Mouse (Mus musculus): Measurements from ENCODE around the gene Maoa. TPM values are rescaled to one million over a fixed set of nuclear protein-coding genes. Genes with fewer than 3 reads are reported as not detected.

Maoa gene
- total RNA-seq (2023) = under 1 TPM in 1 of 2 experiments, not detected in 1; 0.18 TPM

DNA sequence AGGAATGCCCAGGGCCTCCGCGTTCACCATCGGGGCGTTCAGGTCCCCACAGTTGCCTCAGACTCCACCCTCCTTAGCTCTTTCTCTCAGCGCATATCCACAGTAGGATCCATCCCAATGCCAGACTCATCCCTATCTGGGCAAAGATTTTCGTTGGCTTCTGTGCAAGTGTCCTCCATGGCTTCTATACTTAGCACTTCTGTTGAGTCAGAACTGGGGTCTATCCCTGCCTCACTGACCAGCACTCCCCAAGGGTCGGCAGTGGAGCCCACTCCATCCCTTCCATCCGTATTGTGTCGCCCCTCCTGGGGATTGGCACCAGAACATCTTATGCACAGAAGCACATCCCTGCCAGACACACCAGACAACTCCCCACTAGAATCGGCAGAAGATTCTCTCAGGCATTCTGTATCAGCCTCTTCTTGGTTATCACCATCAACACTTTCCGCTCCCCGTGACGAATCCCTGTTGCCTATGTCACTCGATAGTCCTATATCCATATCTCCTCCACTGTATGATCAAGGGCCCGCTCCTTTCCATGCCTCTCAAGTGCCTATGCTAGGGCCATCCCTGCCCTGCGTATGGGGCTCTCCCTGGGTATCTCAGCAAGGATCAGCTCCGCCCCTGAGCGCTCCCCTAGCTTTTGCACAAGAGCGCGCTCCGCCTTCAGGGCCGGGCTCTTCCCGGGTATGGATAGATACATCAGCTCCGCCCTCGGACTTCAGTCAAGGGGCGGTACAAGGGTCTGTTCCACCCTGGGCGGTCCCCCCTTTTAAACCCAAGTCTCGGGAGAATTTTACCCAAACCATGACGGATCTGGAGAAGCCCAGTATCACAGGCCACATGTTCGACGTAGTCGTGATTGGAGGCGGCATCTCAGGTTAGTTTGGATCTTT is at the start of gene Maoa:
Gene Maoa, plus strand, starts transcription at position 665 of the 896 bp plus-strand sequence.

Other genes starting within 250 kb of the Maoa start
- not detected for gene Cypt1, start 96.8 kb upstream of the Maoa start, total RNA-seq (2023)
- not detected for gene Maob, start 197.7 kb downstream of the Maoa start, total RNA-seq (2023)